7 mouse cellular contexts compared by ENCODE assay signal in the genomic region with DNA sequence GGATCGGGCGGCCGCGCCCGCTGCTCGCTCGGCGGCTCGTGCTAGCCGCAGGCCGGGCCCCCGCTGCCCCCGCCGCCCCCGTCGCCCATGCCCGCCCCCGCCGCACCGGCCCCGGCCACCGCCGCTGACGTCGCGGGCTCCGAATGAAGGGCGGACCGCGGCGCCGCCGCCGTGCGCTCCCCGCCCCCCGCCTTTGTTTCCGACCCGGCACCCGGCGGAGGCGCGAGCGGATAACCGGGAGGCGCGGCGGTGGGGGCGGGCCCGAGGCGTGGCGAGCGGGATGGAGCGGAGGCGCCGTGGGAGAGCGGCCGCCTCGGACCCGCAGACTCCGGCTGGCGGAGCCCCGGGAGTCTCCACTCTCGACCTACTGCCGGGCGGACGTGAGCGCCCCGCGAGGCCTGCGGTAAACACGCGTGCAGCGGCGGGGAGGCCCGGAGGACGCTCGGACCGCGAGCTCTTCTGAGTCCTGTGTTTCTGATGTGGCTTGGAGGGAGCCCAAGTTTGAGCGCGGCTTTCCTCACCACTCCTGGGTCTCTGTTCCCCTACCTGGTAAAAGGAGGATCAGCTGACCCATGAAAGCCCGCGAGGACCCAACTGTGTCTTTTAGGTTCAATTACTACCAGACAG. TPM values are rescaled to one million over a fixed set of nuclear protein-coding genes. Genes with fewer than 3 reads are reported as not detected.
DNase-seq lines count a peak whose midpoint lies in the region; ATAC-seq and TF ChIP-seq lines count a peak whose summit lies in the region.

Plekho1 (minus strand) TSS at position 200 of the 627 bp plus-strand sequence.

- peaks cover 25% of the 10 kb centered on the region for H3K36me3 ChIP-seq in hindbrain, embryonic 14.5 days (replicated peaks; ENCODE audit: control insufficient read depth, insufficient read depth)
- peaks cover 55% of the 10 kb centered on the region for H3K36me3 ChIP-seq in megakaryocyte, embryonic 14.5 days (replicated peaks; ENCODE audit: low read length)

- H3K27ac ChIP-seq in gastrocnemius, adult 2 months = peak within 1 kb of the TSS; percentile 89
- H3K27ac ChIP-seq in hindbrain, embryonic 14.5 days = peak within 1 kb of the TSS; percentile 99

- H3K9me3 ChIP-seq in hindbrain, embryonic 14.5 days (ENCODE audit: control insufficient read depth, low read length) = no peaks in the 10 kb centered on the region
- no peaks in the 10 kb centered on the region for H3K9me3 ChIP-seq in megakaryocyte, embryonic 14.5 days

- peaks cover 49% of the 10 kb centered on the region for H3K4me1 ChIP-seq in hindbrain, embryonic 14.5 days (replicated peaks; ENCODE audit: control insufficient read depth, insufficient read depth, low read length)
- peaks cover 88% of the 10 kb centered on the region for H3K4me1 ChIP-seq in megakaryocyte, embryonic 14.5 days

- intact Hi-C loops in gastrocnemius, adult 2 months (cut with DNase I) = no loop called here
- intact Hi-C loops in left cerebral cortex, postnatal 14 days (cut with DNase I) = no loop called here

- under 1% methylated on average over 72 of the region's 84 CpGs for WGBS in hindbrain, embryonic 14.5 days

- H3K27me3 ChIP-seq in hindbrain, embryonic 14.5 days (ENCODE audit: control insufficient read depth, insufficient read depth, low read length) = no peaks in the 10 kb centered on the region
- H3K27me3 ChIP-seq in megakaryocyte, embryonic 14.5 days (replicated peaks) = no peaks in the 10 kb centered on the region

- peak within 1 kb of the TSS; percentile 73 for H3K4me2 ChIP-seq in hindbrain, embryonic 14.5 days (replicated peaks)

- peak within 1 kb of the TSS; percentile 98 for H3K9ac ChIP-seq in hindbrain, embryonic 14.5 days

- TF ChIP-seq CTCF in gastrocnemius, adult 2 months (IDR thresholded peaks at IDR 0.05) = peak; percentile 18; the same call in 1 of the 2 replicates

- DNase-seq in R1 (ENCODE audit: low read depth, low spot score) = peak; percentile 41
- DNase-seq in cerebellum, adult 9-10 months = peak; percentile 71
- DNase-seq in gastrocnemius, adult 2 months = peak; percentile 79
- DNase-seq in hindbrain, embryonic 14.5 days (ENCODE audit: low spot score) = peak; percentile 70
- peak in 1 of 2 experiments; percentile 77 for DNase-seq in left cerebral cortex, postnatal 14 days (ENCODE audit: low spot score in 2 of 2)
- peak; percentile 83 for DNase-seq in right cerebral cortex, postnatal 25 days

- peak; percentile 59 for ATAC-seq in hindbrain, embryonic 14.5 days (ENCODE audit: low FRiP score)

- peak within 1 kb of the TSS; percentile 92 for H3K4me3 ChIP-seq in gastrocnemius, adult 2 months
- H3K4me3 ChIP-seq in hindbrain, embryonic 14.5 days (replicated peaks; ENCODE audit: low read length) = peak within 1 kb of the TSS; percentile 89
- H3K4me3 ChIP-seq in megakaryocyte, embryonic 14.5 days (replicated peaks) = peak within 1 kb of the TSS; percentile 94

RNA-seq across cellular contexts. Expression of gene Plekho1, which starts in this region (rescaled TPM):
- 10 to 100 TPM; 14.2 to 19.3 TPM for total RNA-seq in gastrocnemius, adult 2 months (2021)
- 47.1 and 49.0 TPM in 2 replicates for polyA plus RNA-seq in hindbrain, embryonic 14.5 days (2014; fragmentation: Nextera tagmentation; extraction: Ambion mirVana)
- 10 to 100 TPM; 67.5 to 69.7 TPM for total RNA-seq in left cerebral cortex, postnatal 14 days (2021)
- 556 and 663 TPM in 2 replicates for polyA plus RNA-seq in megakaryocyte, embryonic 14.5 days (2012; ENCODE audit: insufficient read depth, low replicate concordance)

Comparison
In these comparisons a context has a peak if more than half of its experiments do, and no peak if none do; other contexts are left out.
1. RNA of gene Plekho1 (polyA plus RNA-seq): 556 to 663 TPM in megakaryocyte, embryonic 14.5 days; 47.1 to 49.0 TPM in hindbrain, embryonic 14.5 days; every median in the first group is over 10 times any median in the second.
2. Peak in every context shown above with its lines, with median percentiles within 50 percentile points of each other: H3K4me3 ChIP-seq.